Mouse (Mus musculus) left cerebral cortex, postnatal 25 days (tissue): Measurements from ENCODE around the gene Pacsin2. TPM values are rescaled to one million over a fixed set of nuclear protein-coding genes. Genes with fewer than 3 reads are reported as not detected.
A peak's percentile ranks its signal among the peaks of the same experiment; 100 is the strongest.
"Not testable (repeated sequence)": the region's sequence is repeated elsewhere in the genome, so short reads cannot be mapped to it uniquely, and the experiment has no call there.

Experiments
- DNase-seq, 2 experiments: peaks; one replicate each; pipeline ENCODE4 v3.0.0; 2022; ENCODE audit warnings: low spot score in 2 of 2, mixed read lengths in 1 of 2
- intact Hi-C: fragments of 180-260 bp; cut with DNase I; formaldehyde crosslinking; loops from one replicate; pipeline ENCODE4 v1.15.1; 2025
- total RNA-seq, 2 experiments: library from RNA; stranded (reverse); gene quantifications; 2 replicates each; pipeline ENCODE4 v1.2.3; 2021

The Pacsin2 gene
- total RNA-seq, result 10 to 100 TPM; 90.1 to 97.8 TPM

GRCm38 (mm10) chr15:83464083-83464904, at the start of gene Pacsin2:
Gene Pacsin2 (minus strand): TSS chr15:83464606.
- DNase-seq, result peak; percentile 95 to 98
- intact Hi-C loops, result no loop called here

DNA sequence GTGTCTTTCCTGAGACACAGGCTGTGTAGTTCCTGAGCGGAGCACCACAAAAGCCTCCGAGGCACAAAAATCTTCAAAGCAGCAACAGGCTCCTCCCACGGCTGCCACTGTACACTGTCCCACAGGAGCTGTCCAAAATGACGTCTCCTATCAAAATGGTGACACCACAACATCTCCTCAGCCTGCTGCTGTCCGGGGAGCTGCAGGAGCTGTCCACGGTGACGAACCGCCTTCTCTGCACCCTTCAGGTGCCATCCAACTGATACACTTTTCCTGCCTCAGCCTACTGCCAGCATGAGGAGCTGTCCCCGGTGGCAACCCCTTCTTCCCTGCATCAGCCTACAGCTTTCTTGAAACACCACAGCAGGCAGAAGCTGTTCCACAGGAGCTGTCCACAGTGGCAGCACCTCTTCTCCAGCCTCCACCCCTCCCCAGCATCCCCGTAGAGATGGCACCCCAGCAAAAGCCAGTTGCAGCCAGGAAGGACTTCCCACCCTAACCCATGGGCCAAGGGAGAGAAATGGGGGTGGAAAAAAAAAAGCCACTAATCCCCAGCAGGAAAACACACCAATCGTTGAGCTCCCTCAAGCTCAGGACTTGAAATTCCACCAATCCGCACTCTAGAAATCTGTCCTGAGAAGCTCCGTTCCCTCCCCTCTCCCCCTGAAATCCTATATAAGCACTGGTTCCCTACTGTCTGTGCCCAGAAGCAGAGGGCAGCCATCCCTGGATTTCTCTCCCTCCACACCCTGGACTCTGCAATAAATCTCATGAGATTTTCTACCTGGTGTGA, 48.3 kb upstream of the Pacsin2 start:
- DNase-seq, result no peak
- intact Hi-C loops, result loop anchor here (5.0 to 10.0 kb wide), 4 partner anchors 130 to 1238 kb away; partner anchors contain the start of gene Sept3

DNA sequence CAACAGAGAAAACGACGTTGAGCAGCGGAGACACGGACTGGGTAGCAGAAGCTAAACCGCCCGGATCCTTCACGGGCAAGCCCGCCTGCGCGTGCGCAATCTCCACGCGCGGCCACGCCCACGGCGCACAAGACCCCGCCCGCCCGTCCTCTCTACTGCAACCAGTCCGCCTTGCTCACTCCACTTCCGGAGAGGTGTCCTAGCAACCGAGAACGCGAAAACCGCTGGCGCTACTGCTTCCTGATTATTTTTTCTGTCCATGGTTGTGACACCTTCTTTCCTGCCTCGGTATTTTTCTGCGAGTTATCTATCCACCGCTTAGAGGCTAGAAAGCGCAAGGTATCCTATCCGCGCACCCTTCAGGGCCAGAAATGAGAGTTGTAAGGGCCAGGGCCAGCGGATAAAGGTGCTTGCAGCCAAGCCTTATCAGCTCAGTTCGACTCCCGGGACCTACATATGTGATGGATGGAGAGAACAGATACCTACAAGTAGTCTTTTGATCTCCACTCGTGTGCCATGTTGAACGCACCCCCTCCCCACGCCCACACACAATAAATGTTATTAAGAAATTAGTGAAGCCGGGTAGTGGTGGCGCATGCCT, 46.5 kb upstream of the Pacsin2 start, which contains the start of gene Ttll1:
Ttll1 (minus strand) TSS at position 89 of the 601 bp plus-strand sequence.
- peak; percentile 94 to 97 for DNase-seq
- intact Hi-C loops, result loop anchor here (5.0 to 10.0 kb wide), 4 partner anchors 129 to 1236 kb away; partner anchors contain the start of gene Sept3

- intact Hi-C loops, result loop anchor here (5.0 to 10.0 kb wide), 4 partner anchors 128 to 1235 kb away; partner anchors contain the start of gene Sept3
- DNase-seq, result no peak
Observed at GRCm38 (mm10) chr15:83509950-83510804, 45.8 kb upstream of the Pacsin2 start.

- DNase-seq, intact Hi-C loops: not testable (repeated sequence)
Observed at GRCm38 (mm10) chr15:83501483-83501882, 37.1 kb upstream of the Pacsin2 start.

GRCm38 (mm10) chr15:83500352-83500751, 35.9 kb upstream of the Pacsin2 start:
- no peak for DNase-seq
- intact Hi-C loops, result no loop called here

DNA sequence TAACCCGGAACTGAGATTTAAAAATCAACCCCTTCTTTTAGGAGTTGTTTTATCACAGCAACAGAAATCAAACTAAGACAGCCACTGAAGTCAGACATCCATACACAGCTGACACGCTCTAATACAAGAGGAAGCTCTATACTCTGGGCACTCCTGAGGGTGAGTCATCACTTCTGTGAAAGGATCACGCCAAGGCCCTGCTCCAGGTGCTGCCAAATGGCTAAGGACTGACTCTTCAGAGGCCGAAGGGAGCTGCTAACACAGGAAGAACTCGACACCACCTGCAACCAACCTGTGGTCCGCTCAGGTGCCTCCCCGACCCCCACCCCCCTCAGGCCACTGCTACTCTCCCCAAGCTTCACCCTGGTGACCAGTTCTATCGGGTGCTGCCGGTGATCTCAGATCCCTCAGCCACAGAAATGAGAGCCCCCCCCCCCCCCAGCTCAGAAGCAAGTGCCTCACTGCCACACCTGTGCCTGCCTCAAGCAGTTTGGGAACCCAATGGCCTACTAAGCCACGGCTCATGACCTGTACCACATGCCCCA, 34.9 kb upstream of the Pacsin2 start:
- intact Hi-C loops, result no loop called here
- no peak for DNase-seq

DNA sequence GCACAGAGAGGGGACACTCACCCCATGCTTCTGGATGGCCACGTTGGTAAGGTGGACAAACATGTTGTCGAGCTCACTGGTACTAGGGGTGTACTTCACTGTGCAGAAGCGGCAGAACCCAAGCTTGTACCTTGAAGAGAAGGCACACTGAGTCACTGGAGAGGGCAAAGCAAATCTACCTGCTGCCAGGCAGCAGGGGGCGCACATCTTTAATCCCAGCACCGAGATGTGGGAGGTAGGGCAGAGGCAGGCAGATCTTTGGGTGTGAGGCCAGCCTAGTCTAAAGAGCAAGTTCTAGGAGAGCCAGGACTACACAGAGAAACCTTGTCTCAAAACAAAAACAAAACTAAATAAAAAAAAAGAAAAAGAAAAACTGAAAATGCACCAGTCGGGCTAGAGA, 32.9 kb upstream of the Pacsin2 start:
- DNase-seq, result no peak
- intact Hi-C loops, result no loop called here

DNA sequence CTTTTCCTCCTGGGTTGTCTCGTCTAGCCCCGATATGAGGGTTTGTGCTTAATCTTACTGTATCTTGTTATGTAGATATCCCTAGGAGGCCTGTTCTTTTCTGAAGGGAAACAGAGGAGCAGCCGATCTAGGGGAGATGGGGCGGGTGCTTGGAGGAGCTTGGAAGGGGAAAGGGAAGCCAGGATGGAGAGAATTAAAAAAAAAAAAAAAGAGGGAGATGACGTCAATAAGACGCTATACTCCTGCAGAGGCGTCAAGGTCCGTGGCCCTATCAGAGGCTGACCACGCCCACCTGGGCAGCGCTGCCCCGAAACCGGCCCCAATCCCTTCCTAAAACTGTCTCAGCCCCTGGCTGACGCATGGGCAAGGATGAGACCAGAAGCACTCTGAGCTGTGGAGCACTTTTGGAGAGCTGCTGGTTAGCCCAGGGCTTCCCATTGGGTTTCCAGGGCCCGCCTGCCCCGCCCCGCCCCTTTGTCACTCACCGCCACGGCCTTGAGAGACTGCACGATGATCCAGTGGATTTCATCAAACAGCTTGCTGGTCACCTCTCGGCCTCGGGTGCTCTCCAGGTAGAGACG, 31.5 kb upstream of the Pacsin2 start:
- intact Hi-C loops, result no loop called here

DNA sequence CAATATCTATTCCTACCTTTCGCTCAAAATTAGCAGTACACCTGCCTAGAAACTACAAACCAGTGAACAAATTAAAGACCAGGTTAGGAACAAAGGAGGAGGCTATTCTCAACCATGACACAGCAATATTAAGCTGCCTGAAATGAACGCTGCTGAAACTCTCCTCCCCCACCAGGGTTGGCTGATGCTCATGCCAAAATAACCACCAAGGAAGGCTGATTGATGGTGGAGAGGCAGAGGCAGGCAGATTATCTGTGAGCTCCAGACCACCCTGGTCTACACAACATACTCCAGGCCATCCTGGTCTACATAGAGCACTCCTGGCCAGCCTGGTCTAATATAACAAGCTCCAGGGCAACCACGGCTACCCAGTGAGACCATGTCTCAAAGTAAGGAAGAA, 30.8 kb upstream of the Pacsin2 start:
- no peak for DNase-seq
- intact Hi-C loops, result no loop called here

More for the DNA sequence above, 31.5 kb upstream of the Pacsin2 start:
- no peak for DNase-seq

DNA sequence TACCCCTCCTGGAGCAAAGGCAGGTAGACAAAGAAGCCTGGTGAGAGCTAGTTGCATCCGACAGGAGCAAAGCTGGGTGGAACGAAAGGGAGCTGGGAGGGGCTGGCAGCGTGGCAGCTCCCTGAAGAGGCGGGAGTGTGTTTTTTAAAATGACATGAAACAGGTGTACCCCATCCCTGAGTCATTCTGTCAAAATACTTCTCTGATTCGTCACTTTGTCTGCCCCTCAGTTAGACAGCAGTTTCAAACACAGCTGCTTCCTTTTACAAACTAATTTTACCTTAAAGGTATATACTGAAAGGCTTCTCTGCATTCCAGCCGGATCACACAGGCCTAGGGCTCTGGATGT, 30.1 kb upstream of the Pacsin2 start:
- intact Hi-C loops, result no loop called here
- DNase-seq, result no peak

GRCm38 (mm10) chr15:83493856-83494571, 29.6 kb upstream of the Pacsin2 start:
- no peak for DNase-seq
- intact Hi-C loops, result no loop called here

GRCm38 (mm10) chr15:83491891-83492290, 27.5 kb upstream of the Pacsin2 start:
- intact Hi-C loops, result no loop called here
- no peak for DNase-seq

GRCm38 (mm10) chr15:83489471-83489870, 25.1 kb upstream of the Pacsin2 start:
- no peak for DNase-seq
- intact Hi-C loops, result no loop called here

DNA sequence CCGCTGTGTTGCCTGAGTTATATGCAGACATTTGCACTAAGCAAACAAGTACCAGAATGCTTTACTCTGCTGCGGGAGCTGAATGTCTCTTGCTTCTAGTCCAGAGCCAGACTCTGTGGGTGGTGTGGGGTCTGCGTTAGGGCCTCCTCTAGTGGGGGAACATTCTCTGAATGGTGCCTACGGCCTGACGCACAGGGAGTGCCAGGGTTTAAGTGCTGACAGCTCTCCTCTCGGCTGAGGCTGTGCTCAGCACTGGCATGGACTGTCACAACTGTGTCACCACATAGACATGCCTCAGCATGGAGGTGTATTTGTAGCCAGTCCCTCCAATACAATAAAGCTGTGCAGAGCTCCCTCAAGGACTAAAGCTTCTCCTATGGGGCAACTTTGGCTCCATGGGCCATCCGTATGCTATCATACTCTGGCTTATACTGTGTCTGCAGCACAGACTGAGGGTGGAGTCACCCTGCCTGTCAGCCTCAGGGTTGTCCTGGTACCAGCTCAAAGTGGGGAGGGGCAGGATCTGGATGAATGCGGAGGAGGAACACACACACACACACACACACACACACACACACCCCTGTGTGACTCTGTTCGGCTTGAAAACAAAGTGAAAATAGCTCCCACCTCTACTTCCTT, 23.2 kb upstream of the Pacsin2 start:
- intact Hi-C loops, result no loop called here
- peak; percentile 15 to 59 for DNase-seq

- DNase-seq, result no peak
- intact Hi-C loops, result no loop called here
Observed at GRCm38 (mm10) chr15:83484311-83484710, 19.9 kb upstream of the Pacsin2 start.

DNA sequence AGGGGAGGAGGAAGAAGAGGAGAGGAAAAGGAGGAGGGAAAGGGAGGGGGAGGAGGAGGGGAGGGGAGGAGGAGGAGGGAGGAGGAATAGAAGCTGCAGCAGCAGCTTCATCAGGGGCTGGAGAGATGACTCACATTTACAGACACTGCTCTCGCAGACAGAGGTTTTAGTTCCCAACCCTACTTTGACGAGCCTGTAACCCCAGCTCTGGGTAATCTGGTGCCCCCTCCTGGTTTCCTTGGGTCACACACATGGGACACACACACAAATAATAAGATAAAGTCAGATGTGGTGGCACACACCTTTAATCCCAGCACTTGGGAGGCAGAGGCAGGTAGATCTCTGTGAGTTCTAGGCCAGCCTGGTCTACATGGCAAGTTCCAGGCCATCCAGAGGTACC, 19.1 kb upstream of the Pacsin2 start:
- DNase-seq, result no peak
- intact Hi-C loops, result no loop called here
